Mouse (Mus musculus): ENCODE measurements around the gene Hsd17b3.

GRCm38 (mm10) chr13:64093341-64093740 lies 4.3 kb upstream of the Hsd17b3 start:
- TF ChIP-seq POLR2A (IDR thresholded peaks at IDR 0.05; ENCODE audit: insufficient read length, low read depth) (no peak), MYOD1 (IDR thresholded peaks at IDR 0.05; ENCODE audit: control insufficient read depth in 1 of 3, insufficient read length in 2 of 3, low read depth in 2 of 3) (no peak), POLR2AphosphoS2 (IDR thresholded peaks at IDR 0.05; ENCODE audit: insufficient read length, low read depth) (no peak), REST (IDR thresholded peaks at IDR 0.05; ENCODE audit: insufficient read depth, insufficient read length) (no peak), TCF12 (IDR thresholded peaks at IDR 0.05; ENCODE audit: insufficient read depth, poor library complexity, severe bottlenecking) (no peak), CEBPB (IDR thresholded peaks at IDR 0.05; ENCODE audit: insufficient read depth, poor library complexity, severe bottlenecking) (no peak)

Measured in myocyte (in vitro differentiated cells).